Mouse (Mus musculus) cerebellum, adult 9-10 months (tissue): ENCODE measurements around the gene Mrrf.
"Not testable (repeated sequence)": the region's sequence is repeated elsewhere in the genome, so short reads cannot be mapped to it uniquely, and the experiment has no call there.

Source experiments
- DNase-seq: peaks from one replicate; pipeline ENCODE4 v3.0.0; 2022

Gene Mrrf

GRCm38 (mm10) chr2:36135887-36136286, 302 bp upstream of the Mrrf start:
- no peak for DNase-seq

- DNase-seq: no peak
Measured at GRCm38 (mm10) chr2:36139096-36139495, 2.9 kb downstream of the Mrrf start.

- no peak for DNase-seq
Measured at GRCm38 (mm10) chr2:36148876-36149365, 12.7 kb downstream of the Mrrf start.

GRCm38 (mm10) chr2:36152401-36152800, 16.2 kb downstream of the Mrrf start:
- not testable (repeated sequence) for DNase-seq

GRCm38 (mm10) chr2:36157461-36157860, 21.3 kb downstream of the Mrrf start:
- DNase-seq: no peak

GRCm38 (mm10) chr2:36159336-36159735, 23.1 kb downstream of the Mrrf start:
- no peak for DNase-seq

GRCm38 (mm10) chr2:36167990-36168618, 31.9 kb downstream of the Mrrf start:
- no peak for DNase-seq

GRCm38 (mm10) chr2:36169176-36169575, 33.0 kb downstream of the Mrrf start:
- DNase-seq: no peak

- DNase-seq: no peak
Measured at GRCm38 (mm10) chr2:36172136-36172535, 35.9 kb downstream of the Mrrf start.

GRCm38 (mm10) chr2:36172574-36172973, 36.4 kb downstream of the Mrrf start:
- DNase-seq: no peak

GRCm38 (mm10) chr2:36179487-36179886, 43.3 kb downstream of the Mrrf start:
- no peak for DNase-seq

- DNase-seq: not testable (repeated sequence)
Measured at GRCm38 (mm10) chr2:36181587-36182368, 45.6 kb downstream of the Mrrf start.

- no peak for DNase-seq
Measured at GRCm38 (mm10) chr2:36183278-36183677, 47.1 kb downstream of the Mrrf start.

GRCm38 (mm10) chr2:36184192-36184591, 48.0 kb downstream of the Mrrf start:
- no peak for DNase-seq

GRCm38 (mm10) chr2:36184876-36185275, 48.7 kb downstream of the Mrrf start:
- DNase-seq: no peak

- DNase-seq: not testable (repeated sequence)
Measured at GRCm38 (mm10) chr2:36189200-36189599, 53.0 kb downstream of the Mrrf start.

- no peak for DNase-seq
Measured at GRCm38 (mm10) chr2:36191098-36191941, 55.1 kb downstream of the Mrrf start.

GRCm38 (mm10) chr2:36197021-36197420, 60.8 kb downstream of the Mrrf start:
- DNase-seq: no peak

GRCm38 (mm10) chr2:36197919-36198881, 62.0 kb downstream of the Mrrf start:
- no peak for DNase-seq

- no peak for DNase-seq
Measured at GRCm38 (mm10) chr2:36198882-36199262, 62.7 kb downstream of the Mrrf start.

GRCm38 (mm10) chr2:36200813-36201212, 64.6 kb downstream of the Mrrf start:
- DNase-seq: no peak
